Mouse (Mus musculus) urinary bladder, postnatal 25 days (tissue): ENCODE measurements around the gene Ampd3.

Experiments
- DNase-seq: peaks from one replicate; pipeline ENCODE4 v3.0.0; 2022; ENCODE audit warnings: low spot score

Ampd3 gene

GRCm38 (mm10) chr7:110843916-110844874 lies 76.2 kb downstream of the Ampd3 start, which contains the start of gene Rnf141:
Rnf141 (minus strand) TSS chr7:110844457.
- peak; percentile 91 for DNase-seq

- no peak for DNase-seq
These were observed 79.3 kb downstream of the Ampd3 start for GRCm38 (mm10) chr7:110847321-110847720.

- no peak for DNase-seq
These were observed 80.4 kb downstream of the Ampd3 start for GRCm38 (mm10) chr7:110848371-110848770.

- DNase-seq = no peak
These were observed 83.7 kb downstream of the Ampd3 start for GRCm38 (mm10) chr7:110851541-110852203.

DNA sequence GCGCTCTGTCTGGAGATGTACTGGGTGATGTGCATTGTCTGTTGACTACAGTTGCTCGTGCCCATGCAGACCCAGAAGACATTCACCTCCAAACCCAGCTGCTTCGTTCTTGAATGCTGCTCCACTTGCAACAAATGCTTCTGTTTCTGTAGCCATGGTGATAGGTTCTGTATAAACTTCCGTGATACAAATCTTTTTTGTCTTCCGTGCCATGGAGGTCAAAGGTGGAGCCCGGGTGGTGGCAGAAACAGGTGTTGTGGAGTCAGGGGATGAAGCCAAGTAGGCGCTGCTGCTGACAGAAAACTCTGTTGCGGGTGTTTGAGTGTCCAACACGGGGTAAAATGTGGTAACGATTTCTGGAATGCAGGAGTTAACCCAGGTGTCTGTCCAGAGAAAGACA lies 85.6 kb downstream of the Ampd3 start:
- no peak for DNase-seq

GRCm38 (mm10) chr7:110854519-110854918 lies 86.5 kb downstream of the Ampd3 start:
- no peak for DNase-seq

GRCm38 (mm10) chr7:110854927-110855546 lies 87.0 kb downstream of the Ampd3 start:
- DNase-seq = no peak

GRCm38 (mm10) chr7:110855604-110856003 lies 87.6 kb downstream of the Ampd3 start:
- DNase-seq = no peak

- DNase-seq = no peak
These were observed 92.1 kb downstream of the Ampd3 start for GRCm38 (mm10) chr7:110860129-110860528.
